Mouse (Mus musculus): Measurements from ENCODE around the gene Slc7a10.

GRCm38 (mm10) chr7:35150860-35151259 lies 35.3 kb upstream of the Slc7a10 start:
- TF ChIP-seq CTCF (conservative IDR thresholded peaks at IDR 0.05; ENCODE audit: low read length) (no peak), POU5F1 (IDR thresholded peaks at IDR 0.05; ENCODE audit: borderline replicate concordance, low read length) (no peak)

Data from E14TG2a.4 (cell line).